Mouse (Mus musculus): ENCODE results near the gene H2afy.

- TF ChIP-seq GATA1 (IDR thresholded peaks at IDR 0.05; ENCODE audit: low read length) (no peak), TAL1 (IDR thresholded peaks at IDR 0.05; ENCODE audit: low read length) (no peak)
Observed at GRCm38 (mm10) chr13:56094544-56094943, 41.6 kb downstream of the H2afy start.

Measured in erythroblast, embryonic 14.5 days (primary cell).